Mouse (Mus musculus) embryo, embryonic 10.5 days (tissue): ENCODE data around the gene Galnt12.

Experiments used
- DNase-seq: peaks from one replicate; pipeline ENCODE4 v3.0.0-alpha.2; 2015; ENCODE audit warnings: low spot score

Galnt12 gene

DNA sequence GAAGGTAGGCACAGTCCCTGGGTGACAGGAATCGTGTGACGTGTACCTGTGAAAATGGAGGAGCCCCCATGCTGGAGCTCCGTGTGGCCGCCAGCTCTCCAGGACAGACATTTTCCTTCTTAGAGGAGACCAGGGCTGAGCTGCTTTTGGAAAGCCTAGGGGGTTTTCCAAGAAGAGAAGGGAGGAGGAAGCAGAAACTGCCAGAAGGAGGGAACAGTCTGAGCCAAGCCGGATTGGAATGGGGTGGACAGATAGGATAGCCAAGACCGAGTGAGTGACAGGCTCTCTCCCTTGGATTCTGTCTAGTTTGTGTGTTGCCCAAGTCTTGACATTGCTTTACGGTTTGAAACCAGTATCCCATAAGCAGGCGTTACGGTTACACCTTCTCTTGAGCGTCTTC, 11.9 kb downstream of the Galnt12 start:
- no peak for DNase-seq

DNA sequence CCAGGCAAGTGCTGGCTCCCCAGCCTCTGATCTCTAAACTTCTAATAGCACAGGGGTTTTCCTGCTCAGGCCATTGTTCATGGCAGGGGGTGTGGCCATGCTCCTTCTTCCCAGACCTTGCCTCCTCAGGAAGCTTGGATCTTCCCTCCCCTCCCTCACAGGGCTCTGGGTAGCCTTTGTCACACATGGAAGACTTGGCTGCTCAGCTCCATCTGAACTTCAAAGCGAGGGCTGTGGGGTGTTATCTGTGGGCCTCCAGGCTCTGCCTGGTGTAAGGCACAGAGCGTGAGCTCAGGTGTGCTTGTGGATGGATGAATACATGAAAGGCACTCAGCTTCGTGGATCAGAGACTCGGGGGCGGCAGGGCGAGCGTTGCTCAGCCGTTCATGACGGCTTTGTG, 20.2 kb downstream of the Galnt12 start:
- peak; percentile 12 for DNase-seq

DNA sequence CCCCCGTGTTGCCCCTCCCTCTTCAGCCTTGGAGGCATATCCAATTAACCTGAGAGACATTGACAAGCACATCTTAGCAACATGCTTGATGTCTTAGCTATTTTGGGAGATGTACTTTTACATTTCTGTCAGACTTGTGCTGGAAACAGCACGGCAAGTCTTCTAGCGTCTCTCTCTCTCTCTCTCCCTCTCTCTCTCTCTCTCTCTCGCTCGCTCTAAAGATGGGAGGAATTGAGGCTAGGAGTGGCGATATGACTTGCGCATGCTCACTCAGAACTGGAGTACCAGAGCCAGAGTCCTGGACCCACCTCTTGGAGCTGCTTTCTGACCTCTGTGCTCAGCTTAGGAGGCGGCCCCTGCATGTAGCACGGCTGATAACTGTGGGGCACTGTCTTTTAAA, 20.9 kb downstream of the Galnt12 start:
- DNase-seq: no peak

DNA sequence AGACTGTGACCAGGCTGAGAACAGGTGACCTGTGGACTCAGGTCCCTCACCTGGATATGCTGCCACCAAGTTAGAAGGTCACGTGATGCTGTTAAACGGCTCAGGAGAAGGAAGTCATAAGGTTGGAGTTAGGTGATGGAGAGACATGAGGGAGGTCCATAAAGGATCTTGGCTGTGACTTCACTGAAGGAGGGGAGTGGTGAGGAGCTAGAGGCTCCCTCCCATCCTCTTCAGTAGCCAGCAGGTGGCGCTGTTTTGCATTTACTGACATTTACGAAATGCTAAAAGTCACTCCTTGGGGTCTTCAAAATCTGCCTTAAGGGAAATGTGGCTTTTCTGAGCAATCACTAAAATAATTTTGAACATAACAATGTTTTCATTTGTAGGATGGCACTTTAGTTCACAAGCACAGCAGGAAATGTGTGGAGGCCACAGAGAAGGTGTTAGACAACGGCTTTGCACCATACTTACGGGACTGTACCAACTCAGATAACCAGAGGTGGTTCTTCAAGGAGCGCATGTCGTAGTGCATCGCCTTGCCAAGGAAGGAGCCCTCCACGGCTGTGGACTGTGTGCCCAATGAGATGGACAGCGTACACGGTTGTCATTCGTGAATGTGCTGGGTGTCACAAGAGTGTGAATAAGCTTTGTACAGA, 30.5 kb downstream of the Galnt12 start:
- peak; percentile 81 for DNase-seq

DNA sequence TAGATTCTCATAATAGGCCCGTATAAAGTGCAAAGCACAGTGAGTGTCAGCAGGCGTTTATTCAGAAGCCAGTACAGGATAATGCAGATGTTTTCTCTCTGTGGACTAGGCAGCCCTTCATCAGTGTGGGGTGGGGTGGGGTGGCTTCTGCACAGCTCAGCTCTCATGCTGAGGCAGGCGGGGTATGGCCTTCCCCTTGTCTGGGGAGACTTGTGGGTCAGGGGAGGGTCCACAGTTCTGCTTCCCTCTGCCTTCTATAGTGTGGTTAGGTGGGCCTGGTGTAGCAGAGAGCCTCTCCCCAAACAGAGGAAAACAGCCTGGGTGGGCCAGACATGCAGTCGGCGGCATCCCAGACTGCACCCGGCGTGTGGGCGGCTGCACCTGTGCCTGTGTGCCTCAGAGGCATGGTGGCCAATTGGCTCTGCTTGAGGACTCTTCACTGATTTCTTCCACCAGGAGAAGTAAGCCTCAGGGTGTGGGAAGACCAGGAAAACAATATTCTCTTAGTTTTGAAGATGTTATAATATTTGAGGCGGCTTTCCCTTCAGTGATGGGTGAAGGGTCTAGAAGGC, 32.5 kb downstream of the Galnt12 start:
- DNase-seq: no peak

DNA sequence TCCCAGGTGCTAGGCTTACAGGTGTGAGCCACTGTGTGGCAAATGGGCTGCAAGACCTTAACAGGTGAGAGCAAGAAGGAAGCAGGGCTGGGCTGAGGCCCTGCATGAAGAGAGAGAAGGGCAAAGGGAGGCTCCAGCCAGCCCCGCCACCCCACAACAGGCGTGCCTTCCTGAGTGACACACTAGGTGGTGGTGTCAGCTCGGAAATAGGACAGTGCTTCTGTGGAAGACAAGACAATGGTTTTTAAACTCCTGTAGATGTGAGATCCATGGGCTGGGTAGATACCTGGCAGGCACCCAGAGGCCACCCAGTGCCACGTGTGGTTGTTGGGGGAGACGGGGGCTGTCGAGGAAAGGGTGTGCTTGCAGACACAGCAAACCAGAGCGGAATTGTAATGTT, 36.8 kb downstream of the Galnt12 start:
- DNase-seq: no peak

DNA sequence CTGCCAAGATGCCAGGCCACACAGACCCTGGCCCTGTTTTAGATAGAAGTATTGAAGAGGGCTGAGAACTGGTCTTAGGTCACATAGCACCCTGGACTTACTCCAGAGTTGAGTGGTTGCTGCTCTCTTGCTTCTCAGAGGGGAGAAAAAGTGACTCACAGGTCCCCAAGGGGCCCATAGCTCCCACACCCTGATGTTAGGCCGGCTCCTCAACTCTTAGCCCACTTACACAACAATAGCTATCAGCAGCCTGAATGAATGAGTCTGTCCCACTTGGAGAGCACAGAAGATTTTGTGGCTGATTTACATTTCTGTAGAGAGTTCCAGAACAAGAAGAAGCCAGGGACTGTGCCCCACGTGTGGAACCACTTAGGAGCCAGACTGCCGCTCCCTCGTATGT, 37.9 kb downstream of the Galnt12 start:
- no peak for DNase-seq

DNA sequence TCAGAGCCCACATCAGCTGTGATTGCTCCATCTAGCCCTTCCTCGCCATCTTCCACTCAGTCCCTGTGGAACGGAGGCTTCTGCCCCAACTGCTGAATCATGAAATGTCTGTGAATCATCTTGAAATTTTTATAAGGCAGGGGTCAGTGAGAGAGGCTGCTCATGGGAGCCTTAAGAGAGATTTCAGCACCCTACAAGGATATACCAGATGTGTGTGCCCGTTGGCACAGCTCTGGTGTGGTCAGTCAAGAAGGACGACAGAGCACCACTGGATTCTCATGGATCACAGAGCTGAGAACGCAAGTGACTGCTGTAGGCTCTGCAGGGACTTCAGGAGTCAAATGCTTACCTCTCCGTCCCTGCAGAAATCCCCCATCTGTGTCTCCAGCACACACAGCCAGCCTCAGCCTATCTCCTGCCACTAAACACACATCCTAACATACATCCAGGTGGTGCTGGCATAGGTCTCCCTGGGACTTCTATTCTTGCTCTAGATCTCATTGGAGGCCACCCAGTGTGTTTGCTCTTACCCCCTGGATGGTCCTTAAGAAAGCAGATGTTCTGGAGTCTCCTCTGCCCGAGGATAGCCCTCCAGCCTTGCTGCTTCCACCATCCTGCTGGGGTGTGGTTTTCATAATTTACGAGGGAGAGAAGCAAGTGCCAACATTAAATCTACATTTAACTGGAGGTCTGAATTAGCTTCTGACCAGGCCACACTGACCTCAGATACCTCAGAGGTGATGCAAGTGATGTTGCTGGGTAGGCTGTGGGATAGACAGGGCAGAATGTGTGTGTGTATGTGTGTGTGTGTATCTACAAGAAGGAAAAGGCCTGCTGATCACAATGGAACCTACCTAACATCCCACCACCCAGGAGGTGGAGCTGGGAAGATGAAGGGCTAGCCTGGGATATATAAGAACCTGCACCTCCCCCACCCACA, 38.7 kb downstream of the Galnt12 start:
- DNase-seq: no peak

DNA sequence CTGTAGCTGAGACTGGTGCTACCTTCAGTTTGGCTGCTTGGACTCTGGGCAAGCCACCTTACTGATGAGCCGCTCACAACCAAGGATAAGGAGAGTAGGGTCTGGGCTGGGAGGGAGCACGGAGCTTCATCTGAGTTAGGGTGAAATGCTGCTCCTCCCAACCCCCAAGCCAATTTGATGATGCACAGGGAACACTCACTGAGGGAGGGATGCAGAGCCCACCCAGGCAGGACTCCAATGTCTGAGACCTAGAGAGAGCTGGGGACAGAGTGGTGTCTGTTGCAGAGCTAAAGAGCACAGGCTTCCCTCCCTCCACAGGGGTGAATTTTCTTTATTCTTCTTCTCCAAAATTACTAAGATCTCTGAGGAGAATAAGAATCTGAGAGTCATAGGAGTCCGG, 40.2 kb downstream of the Galnt12 start:
- no peak for DNase-seq

DNA sequence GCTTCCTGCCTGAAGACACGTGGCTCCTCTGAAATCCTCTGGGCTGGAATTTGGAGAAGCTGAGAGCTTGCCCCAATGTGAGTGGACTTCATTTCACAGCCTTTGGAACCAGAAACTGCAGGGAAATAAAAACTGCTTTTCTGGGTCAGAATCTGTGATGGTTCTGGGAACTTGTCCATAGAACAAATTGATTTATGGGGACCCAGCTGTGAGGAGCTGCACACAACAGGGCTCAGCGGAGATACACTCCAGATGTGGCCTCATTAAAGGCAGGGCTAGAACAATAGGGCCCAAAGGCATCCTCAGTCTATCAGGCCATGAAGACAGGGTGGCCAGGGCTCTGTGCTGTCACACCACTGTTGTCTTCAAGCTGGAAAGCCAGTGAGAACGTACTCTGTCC, 40.7 kb downstream of the Galnt12 start:
- DNase-seq: no peak

DNA sequence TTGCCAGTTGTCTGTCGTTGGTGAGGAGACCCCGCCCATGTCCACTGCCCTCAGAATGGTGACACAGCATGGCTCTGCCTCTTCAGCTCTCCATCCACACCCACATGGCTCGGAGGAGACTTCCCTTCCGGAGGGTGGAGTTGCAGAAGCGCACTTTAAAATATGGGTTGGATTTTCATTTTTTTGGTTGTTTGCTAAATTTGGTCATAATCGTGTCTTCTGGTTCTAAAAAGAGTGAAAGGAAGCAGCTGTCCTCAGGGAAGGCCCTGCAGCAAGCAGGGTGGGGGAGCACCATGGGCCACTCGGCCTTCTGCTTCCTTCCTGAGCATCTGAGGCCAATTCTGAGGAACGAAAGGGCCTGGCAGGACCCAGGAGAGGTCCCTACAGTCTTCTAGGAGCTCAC, 45.0 kb downstream of the Galnt12 start:
- no peak for DNase-seq

DNA sequence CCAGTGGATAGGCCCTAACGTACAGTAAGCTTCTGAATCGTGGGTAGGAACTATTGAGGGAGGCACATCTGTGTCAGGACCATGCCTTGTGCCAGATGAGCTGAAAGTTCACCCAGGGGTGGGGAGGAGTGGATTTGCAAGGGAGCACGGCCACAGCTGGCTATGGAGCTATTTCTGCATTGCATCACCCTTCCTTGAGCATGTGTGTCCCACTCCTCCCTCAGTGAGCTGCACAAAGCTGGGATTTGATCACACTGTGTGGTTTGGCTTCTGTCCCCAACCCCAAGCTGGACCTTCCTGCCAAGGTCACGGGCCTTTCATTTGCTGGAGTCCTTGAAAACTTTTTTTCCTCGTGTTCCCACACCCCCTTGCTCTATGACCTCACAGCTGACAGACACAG, 45.8 kb downstream of the Galnt12 start:
- no peak for DNase-seq

DNA sequence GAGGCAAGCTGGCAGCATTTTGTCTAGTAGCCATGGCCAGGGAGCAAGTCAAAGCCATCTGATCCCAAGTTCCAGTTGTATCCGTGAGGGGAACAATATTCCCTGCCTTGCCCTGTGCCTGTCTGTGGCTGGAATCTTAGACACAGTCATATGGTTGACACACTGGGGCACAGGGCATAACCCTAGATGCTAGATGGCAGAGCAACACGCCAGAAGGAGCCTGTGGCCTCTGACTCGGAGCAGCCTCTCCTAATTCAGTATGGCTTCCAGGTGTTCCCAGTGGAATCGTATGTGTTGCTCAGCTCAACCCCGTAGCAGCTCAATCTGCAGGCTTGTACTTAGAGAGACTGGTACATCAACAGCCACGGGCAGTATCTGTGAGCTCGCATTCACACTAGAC, 46.7 kb downstream of the Galnt12 start:
- no peak for DNase-seq

DNA sequence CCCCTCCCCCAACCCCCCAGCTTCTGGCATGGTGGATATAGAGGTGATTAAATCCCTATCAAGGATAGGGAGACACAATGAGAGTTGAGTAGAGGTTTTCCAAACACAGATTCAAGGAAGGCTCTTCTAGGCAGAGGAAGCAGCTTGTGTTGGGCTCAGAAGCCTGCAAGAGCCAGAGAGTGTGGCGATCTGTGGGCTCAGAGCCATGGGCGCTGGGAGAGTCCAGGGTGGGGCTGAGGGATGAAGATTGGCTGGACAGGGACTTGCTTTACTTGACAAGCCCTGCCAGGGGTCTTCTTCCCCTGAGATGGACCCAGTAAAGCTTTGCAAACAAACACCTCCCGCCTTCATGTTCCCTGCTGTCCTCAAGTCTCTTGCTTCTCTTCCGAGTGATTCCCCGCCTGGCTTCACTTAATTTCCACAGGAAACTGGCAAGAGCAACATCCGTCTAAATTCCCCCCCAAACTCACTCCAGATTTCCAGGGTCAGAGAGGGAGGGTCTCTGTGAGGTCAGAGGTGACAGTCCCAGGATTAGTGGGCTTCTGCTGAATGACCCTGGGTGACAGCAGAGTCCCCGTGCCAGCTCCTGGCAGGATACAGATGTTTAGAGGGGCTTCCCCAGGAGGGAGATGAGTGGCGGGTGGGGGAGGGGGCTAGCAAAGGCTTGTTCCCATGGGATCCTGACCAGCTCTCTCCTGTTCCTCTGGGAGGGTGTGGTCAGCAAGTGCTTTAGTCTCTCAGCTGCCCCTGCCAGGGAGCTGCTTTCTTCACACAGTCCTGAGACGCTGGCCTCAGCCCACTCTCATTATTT, 47.5 kb downstream of the Galnt12 start:
- peak; percentile 75 for DNase-seq

DNA sequence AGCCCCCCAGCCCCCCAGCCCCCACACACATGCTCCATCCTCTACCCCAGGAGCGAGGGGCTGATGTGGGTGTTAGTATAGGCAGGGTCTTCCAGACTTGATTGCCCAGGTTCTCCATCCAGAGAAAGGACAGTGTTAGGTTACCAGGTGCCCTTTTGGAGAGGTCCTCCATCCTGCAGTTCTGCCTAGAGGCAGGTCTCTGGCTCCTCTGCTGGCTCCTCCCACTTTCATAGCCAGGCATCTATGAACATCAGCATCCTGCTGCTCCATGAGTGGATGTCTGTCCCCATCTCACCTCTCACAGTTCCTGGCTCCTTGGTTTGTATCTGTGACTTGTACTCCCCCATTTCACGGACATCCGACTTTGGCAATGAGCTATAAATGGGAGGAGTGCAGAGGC, 48.6 kb downstream of the Galnt12 start:
- no peak for DNase-seq

DNA sequence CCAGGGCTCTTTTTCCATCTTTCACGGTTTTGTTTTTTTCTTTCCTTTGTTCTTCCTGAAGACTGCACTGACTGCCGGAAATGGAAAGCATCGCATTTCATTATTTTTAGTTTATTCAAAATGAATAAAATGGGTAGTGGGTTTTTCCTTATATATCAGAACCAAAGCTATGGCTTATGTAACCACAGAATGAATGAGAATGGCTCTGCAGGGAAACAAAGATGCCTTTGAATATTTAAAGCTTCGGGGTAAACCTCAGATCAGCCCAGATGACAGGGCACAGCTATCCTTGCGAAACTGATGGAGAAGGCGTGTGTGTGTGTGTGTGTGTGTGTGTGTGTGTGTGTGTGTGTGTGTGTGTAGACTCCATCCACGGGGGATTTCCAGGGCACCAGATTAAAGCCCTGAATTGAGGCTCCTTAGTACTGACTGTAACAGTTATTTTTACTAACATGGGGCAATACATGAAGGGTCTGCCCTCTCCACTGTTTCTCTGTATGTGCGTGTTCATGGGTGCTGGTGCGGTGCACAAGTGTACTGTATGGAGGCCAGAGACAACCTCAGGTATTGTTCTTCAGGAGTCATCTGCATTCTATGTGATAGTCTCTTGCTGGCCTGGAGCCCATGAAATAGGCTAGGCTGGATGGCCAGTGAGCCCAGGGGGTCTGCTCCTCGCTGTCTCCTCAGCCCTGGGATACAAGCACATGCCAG, 49.9 kb downstream of the Galnt12 start:
- DNase-seq: no peak

DNA sequence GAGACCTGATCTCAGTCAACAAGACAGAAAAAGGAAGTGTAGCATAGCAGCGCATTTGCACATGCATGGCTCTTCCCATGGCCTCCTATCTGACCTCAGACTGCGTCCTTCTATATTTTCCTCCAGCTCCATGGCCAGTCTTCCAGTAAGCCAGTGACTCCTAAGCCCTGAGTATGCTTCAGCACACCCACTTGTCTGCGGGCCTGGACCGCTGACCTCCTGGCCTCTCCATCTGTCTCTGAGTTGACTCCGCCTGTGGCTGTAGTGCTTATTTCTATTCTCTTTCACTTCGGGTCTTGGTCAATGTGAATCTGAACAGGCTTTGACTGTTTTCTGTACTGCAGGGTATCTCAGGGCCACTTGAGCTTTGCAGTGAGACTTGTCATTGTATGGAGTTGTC, 52.1 kb downstream of the Galnt12 start:
- DNase-seq: no peak

DNA sequence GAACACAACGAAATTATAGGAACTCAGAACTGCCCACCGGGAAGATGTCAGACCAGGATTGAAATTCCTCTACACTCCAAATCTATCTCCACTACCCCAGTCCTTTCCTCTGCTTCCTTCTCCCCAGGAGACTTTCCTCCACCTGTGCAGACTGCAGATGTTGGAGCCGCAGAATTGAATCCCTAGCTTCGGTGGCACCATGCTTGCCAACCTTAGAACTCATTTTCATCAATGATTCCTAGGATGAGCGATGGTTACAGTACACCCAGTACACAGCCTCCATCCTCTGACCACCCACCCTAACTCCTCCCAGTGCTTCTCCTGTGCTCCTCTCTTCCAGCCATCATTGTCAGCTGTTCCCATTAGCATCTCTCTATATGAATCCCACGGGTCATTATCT, 53.6 kb downstream of the Galnt12 start:
- DNase-seq: no peak

DNA sequence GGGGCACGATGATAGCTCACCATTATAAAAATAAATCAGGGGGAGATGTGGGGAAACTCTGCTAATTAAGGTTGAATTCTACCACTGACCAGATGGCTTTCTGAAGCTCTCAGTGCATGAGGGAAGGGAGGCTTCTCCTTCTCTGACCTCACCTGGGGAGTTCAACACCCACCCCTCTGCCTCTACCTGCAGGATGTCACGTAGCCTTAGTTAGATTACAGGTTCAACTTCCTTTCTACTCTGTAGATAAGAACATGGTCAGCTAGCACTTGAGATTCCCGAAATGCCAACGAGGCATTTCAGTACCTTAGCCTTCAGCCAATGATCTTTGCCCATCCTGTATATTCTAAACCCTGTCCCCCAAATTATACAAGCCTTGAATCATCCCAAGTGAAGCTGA, 54.9 kb downstream of the Galnt12 start:
- no peak for DNase-seq

DNA sequence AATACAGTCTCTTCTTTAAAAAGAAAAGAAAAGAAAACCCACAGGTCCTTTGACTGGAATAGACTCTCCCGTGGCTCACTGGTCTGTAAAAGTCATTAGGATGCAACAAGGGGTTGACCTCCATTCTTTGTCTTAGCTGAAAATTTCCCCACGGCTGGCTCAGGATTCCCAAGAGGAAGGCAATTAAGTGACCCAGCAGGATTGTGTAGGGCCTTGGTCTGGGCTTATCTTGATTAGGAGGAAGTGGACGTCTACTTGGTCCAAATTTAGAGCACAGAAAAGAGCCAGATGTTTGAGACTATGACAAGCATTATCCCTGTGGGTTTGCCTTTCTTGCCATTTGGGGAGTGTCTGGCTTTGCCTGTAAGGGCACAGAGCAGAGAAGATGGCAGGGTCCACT, 58.3 kb downstream of the Galnt12 start:
- no peak for DNase-seq

DNA sequence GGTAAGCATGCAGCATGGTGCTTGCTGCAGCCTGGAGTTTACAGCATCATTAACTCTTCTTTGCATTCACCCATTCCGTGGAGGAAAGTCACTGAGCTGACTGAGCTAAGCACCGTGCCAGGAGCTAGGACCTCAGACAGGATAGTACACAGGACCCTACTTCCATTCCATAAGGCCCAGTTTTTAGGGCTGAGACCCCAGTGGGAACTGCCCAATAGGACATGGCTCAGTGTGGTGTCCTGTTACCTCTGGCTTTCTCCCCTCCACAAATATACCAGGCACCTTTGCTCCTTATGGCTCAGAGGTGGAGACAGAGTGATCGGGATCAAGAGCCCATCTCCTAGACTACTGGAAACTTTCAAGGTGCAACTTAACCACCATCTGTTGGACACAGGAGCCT, 59.1 kb downstream of the Galnt12 start:
- DNase-seq: no peak
